Mouse (Mus musculus): ENCODE measurements at regions not wholly inside any gene's neighbourhood (a gene's known extent, or its start where the extent isn't known, plus 50 kb on each side); places are given as distances from the start of the nearest gene placed in this dataset.

GRCm38 (mm10) chr1:105168808-105169207, 187.7 kb downstream of the Rnf152 start:
- TF ChIP-seq CTCF (IDR thresholded peaks at IDR 0.05; ENCODE audit: low read depth, low read length) (no peak), TAL1 (conservative IDR thresholded peaks at IDR 0.05; ENCODE audit: low read depth, low read length) (no peak), GATA1 (IDR thresholded peaks at IDR 0.05; ENCODE audit: borderline replicate concordance, low read length) (no peak)
